Mouse (Mus musculus) cortical plate, adult 2 months (tissue): ENCODE data around the gene Nbas.

Source experiments
- CTCF ChIP-seq: fragments of 200-500 bp; IDR thresholded peaks from 2 replicates; pipeline ENCODE4 v1.5.1; 2011; ENCODE audit warnings: mild to moderate bottlenecking, control low read depth, low read length; ENCODE audit not compliant: insufficient read depth; ENCODE audit errors: extremely low read depth
- POLR2A ChIP-seq: fragments of 200-500 bp; IDR thresholded peaks from 2 replicates; pipeline ENCODE4 v1.6.1; 2011; ENCODE audit warnings: mild to moderate bottlenecking, low read length, control low read depth; ENCODE audit not compliant: insufficient read depth; ENCODE audit errors: extremely low read depth

- no peak for TF ChIP-seq CTCF
- TF ChIP-seq POLR2A = no peak
These were observed 120.7 kb downstream of the Nbas start for GRCm38 (mm10) chr12:13389644-13390043.
